8 mouse cellular contexts compared by ENCODE assay signal in genomic region chrX:103617405-103618095, GRCm38 (mm10). TPM values are rescaled to one million over a fixed set of nuclear protein-coding genes. Genes with fewer than 3 reads are reported as not detected.
DNase-seq lines count a peak whose midpoint lies in the region; ATAC-seq and TF ChIP-seq lines count a peak whose summit lies in the region.

No protein-coding gene starts in this region.

- WGBS in heart, embryonic 11.5 days (ENCODE audit: insufficient replicate concordance) = 29% methylated on average over 8 of the region's 8 CpGs
- WGBS in forebrain, embryonic 16.5 days = 19% methylated on average over 8 of the region's 8 CpGs
- 28% methylated on average over 8 of the region's 8 CpGs for WGBS in liver, embryonic 16.5 days (ENCODE audit: insufficient replicate concordance)

- H3K36me3 ChIP-seq in heart, embryonic 11.5 days (ENCODE audit: control insufficient read depth, insufficient read depth, low read length) = no peaks in the 10 kb centered on the region; the same call in 1 of the 2 replicates
- peaks cover 9% of the 10 kb centered on the region for H3K36me3 ChIP-seq in E14TG2a.4 (ENCODE audit: insufficient read depth, low read length)
- H3K36me3 ChIP-seq in forebrain, embryonic 16.5 days (ENCODE audit: control insufficient read depth, insufficient read depth) = no peaks in the 10 kb centered on the region
- peaks cover 8% of the 10 kb centered on the region for H3K36me3 ChIP-seq in liver, embryonic 16.5 days (ENCODE audit: control insufficient read depth, insufficient read depth)

- H3K4me2 ChIP-seq in heart, embryonic 11.5 days = peak overlapping the region; percentile 64
- H3K4me2 ChIP-seq in forebrain, embryonic 16.5 days (ENCODE audit: low read length) = peak overlapping the region; percentile 54
- peak overlapping the region; percentile 74 for H3K4me2 ChIP-seq in liver, embryonic 16.5 days (ENCODE audit: low read depth, low read length)

- H3K9ac ChIP-seq in heart, embryonic 11.5 days (ENCODE audit: low read depth, low read length) = peak overlapping the region; percentile 70; the same call in 1 of the 2 replicates
- peak overlapping the region; percentile 55 for H3K9ac ChIP-seq in forebrain, embryonic 16.5 days (replicated peaks; ENCODE audit: low read depth, low read length)
- peak overlapping the region; percentile 55 for H3K9ac ChIP-seq in liver, embryonic 16.5 days (ENCODE audit: low read depth, low read length)

- no peak for DNase-seq in heart, postnatal 4 days
- no peak for DNase-seq in cerebellum, adult 11-12 months
- DNase-seq in cerebellum, postnatal 25 days = no peak

- no peaks in the 10 kb centered on the region for H3K4me1 ChIP-seq in heart, embryonic 11.5 days (ENCODE audit: control insufficient read depth, insufficient read depth, low read length)
- peaks cover 11% of the 10 kb centered on the region; the same call in 1 of the 2 replicates for H3K4me1 ChIP-seq in E14TG2a.4 (replicated peaks; ENCODE audit: low read depth, low read length)
- peaks cover 11% of the 10 kb centered on the region for H3K4me1 ChIP-seq in forebrain, embryonic 16.5 days (replicated peaks; ENCODE audit: control insufficient read depth, insufficient read depth, low read length)
- H3K4me1 ChIP-seq in liver, embryonic 16.5 days (ENCODE audit: control insufficient read depth, low read depth, low read length) = peaks cover 5% of the 10 kb centered on the region

- TF ChIP-seq CTCF in E14TG2a.4 (conservative IDR thresholded peaks at IDR 0.05; ENCODE audit: low read length) = no peak

- H3K27me3 ChIP-seq in heart, embryonic 11.5 days (ENCODE audit: control insufficient read depth, insufficient read depth, low read length) = no peaks in the 10 kb centered on the region
- peaks cover 43% of the 10 kb centered on the region for H3K27me3 ChIP-seq in E14TG2a.4 (ENCODE audit: insufficient read depth, low read length)
- H3K27me3 ChIP-seq in forebrain, embryonic 16.5 days (replicated peaks; ENCODE audit: control insufficient read depth, insufficient read depth, low read length) = no peaks in the 10 kb centered on the region
- H3K27me3 ChIP-seq in liver, embryonic 16.5 days (ENCODE audit: control insufficient read depth, insufficient read depth, low read depth, low read length) = no peaks in the 10 kb centered on the region

- peak overlapping the region; percentile 51 for H3K4me3 ChIP-seq in heart, embryonic 11.5 days (ENCODE audit: low read depth, low read length)
- H3K4me3 ChIP-seq in E14TG2a.4 (replicated peaks; ENCODE audit: low read length) = peak overlapping the region; percentile 62; the same call in 1 of the 2 replicates
- H3K4me3 ChIP-seq in forebrain, embryonic 16.5 days (replicated peaks; ENCODE audit: low read length) = peak overlapping the region; percentile 54
- peak overlapping the region; percentile 72 for H3K4me3 ChIP-seq in liver, embryonic 16.5 days (ENCODE audit: low read depth, low read length)

- H3K9me3 ChIP-seq in heart, embryonic 11.5 days (replicated peaks; ENCODE audit: control insufficient read depth, low read length) = no peaks in the 10 kb centered on the region
- H3K9me3 ChIP-seq in E14TG2a.4 (ENCODE audit: low read length) = no peaks in the 10 kb centered on the region
- no peaks in the 10 kb centered on the region for H3K9me3 ChIP-seq in forebrain, embryonic 16.5 days (ENCODE audit: control insufficient read depth, low read length)
- H3K9me3 ChIP-seq in liver, embryonic 16.5 days (replicated peaks; ENCODE audit: control insufficient read depth, low read length) = no peaks in the 10 kb centered on the region

- ATAC-seq in heart, embryonic 11.5 days (replicated peaks; ENCODE audit: insufficient number of reproducible peaks, low FRiP score, low TSS enrichment) = no peak
- no peak for ATAC-seq in forebrain, embryonic 16.5 days
- ATAC-seq in liver, embryonic 16.5 days (ENCODE audit: low read depth) = no peak
- no peak for ATAC-seq in megakaryocyte progenitor cell, adult 5-6 weeks (replicated peaks; ENCODE audit: poor library complexity)

- H3K27ac ChIP-seq in heart, embryonic 11.5 days (ENCODE audit: low read depth, low read length) = peak overlapping the region; percentile 89
- peak overlapping the region; percentile 94 for H3K27ac ChIP-seq in forebrain, embryonic 16.5 days (ENCODE audit: low read length)
- H3K27ac ChIP-seq in liver, embryonic 16.5 days (ENCODE audit: low read length) = peak overlapping the region; percentile 86

RNA-seq across cellular contexts. Expression of gene Zcchc13, which starts 12.8 kb away (rescaled TPM):
- not detected in 2 replicates for polyA plus RNA-seq in heart, embryonic 11.5 days (2014; fragmentation: Nextera tagmentation; extraction: Ambion mirVana)
- total RNA-seq in heart, postnatal 4 days (2021) = not detected
- polyA plus RNA-seq in forebrain, embryonic 16.5 days (2015; fragmentation: Nextera tagmentation; extraction: Ambion mirVana) = not detected in 2 replicates
- not detected in 2 replicates for polyA plus RNA-seq in liver, embryonic 16.5 days (2015; fragmentation: Nextera tagmentation; extraction: Ambion mirVana)
- total RNA-seq in megakaryocyte progenitor cell, adult 5-6 weeks (2015) = not detected in 2 replicates
- total RNA-seq in megakaryocyte progenitor cell, adult 5-6 weeks (2017) = not detected in 2 replicates
